Mouse (Mus musculus): ENCODE data around the gene Thap7.

Thap7 gene

GRCm38 (mm10) chr16:17530640-17531288 is at the start of gene Thap7:
TSS of gene Thap7 (minus strand) at chr16:17531136.
- DNase-seq (ENCODE audit: extremely low spot score, low spot score) = peak; percentile 98

- no peak for DNase-seq (ENCODE audit: extremely low spot score, low spot score)
Measured at GRCm38 (mm10) chr16:17576825-17577215, 45.9 kb upstream of the Thap7 start.

GRCm38 (mm10) chr16:17575870-17576824 is 45.2 kb upstream of the Thap7 start:
- no peak for DNase-seq (ENCODE audit: extremely low spot score, low spot score)

- no peak for DNase-seq (ENCODE audit: extremely low spot score, low spot score)
Measured at GRCm38 (mm10) chr16:17566186-17566585, 35.2 kb upstream of the Thap7 start.

- no peak for DNase-seq (ENCODE audit: extremely low spot score, low spot score)
Measured at GRCm38 (mm10) chr16:17564771-17565170, 33.8 kb upstream of the Thap7 start.

- no peak for DNase-seq (ENCODE audit: extremely low spot score, low spot score)
Measured at GRCm38 (mm10) chr16:17564221-17564620, 33.3 kb upstream of the Thap7 start.

- no peak for DNase-seq (ENCODE audit: extremely low spot score, low spot score)
Measured at GRCm38 (mm10) chr16:17563580-17563979, 32.6 kb upstream of the Thap7 start.

- peak; percentile 63 for DNase-seq (ENCODE audit: extremely low spot score, low spot score)
Measured at GRCm38 (mm10) chr16:17561751-17562208, 30.8 kb upstream of the Thap7 start, which contains the start of gene P2rx6. TSS of gene P2rx6 (plus strand) at chr16:17561885.

- DNase-seq (ENCODE audit: extremely low spot score, low spot score) = peak; percentile 77
Measured at GRCm38 (mm10) chr16:17561128-17561750, 30.3 kb upstream of the Thap7 start, which contains the start of gene Lrrc74b. TSS of gene Lrrc74b (minus strand) at chr16:17561247.

- DNase-seq (ENCODE audit: extremely low spot score, low spot score) = no peak
Measured at GRCm38 (mm10) chr16:17559396-17560027, 28.6 kb upstream of the Thap7 start.

- DNase-seq (ENCODE audit: extremely low spot score, low spot score) = peak; percentile 42
Measured at GRCm38 (mm10) chr16:17558811-17559210, 27.9 kb upstream of the Thap7 start.

GRCm38 (mm10) chr16:17557947-17558480 is 27.1 kb upstream of the Thap7 start:
- DNase-seq (ENCODE audit: extremely low spot score, low spot score) = peak; percentile 78

- DNase-seq (ENCODE audit: extremely low spot score, low spot score) = no peak
Measured at GRCm38 (mm10) chr16:17556907-17557306, 26.0 kb upstream of the Thap7 start.

- no peak for DNase-seq (ENCODE audit: extremely low spot score, low spot score)
Measured at GRCm38 (mm10) chr16:17556180-17556579, 25.2 kb upstream of the Thap7 start.

- peak; percentile 32 for DNase-seq (ENCODE audit: extremely low spot score, low spot score)
Measured at GRCm38 (mm10) chr16:17554702-17555101, 23.8 kb upstream of the Thap7 start.

- DNase-seq (ENCODE audit: extremely low spot score, low spot score) = peak; percentile 47
Measured at GRCm38 (mm10) chr16:17553910-17554685, 23.2 kb upstream of the Thap7 start.

- DNase-seq (ENCODE audit: extremely low spot score, low spot score) = no peak
Measured at GRCm38 (mm10) chr16:17552837-17553236, 21.9 kb upstream of the Thap7 start.

- DNase-seq (ENCODE audit: extremely low spot score, low spot score) = no peak
Measured at GRCm38 (mm10) chr16:17542632-17543031, 11.7 kb upstream of the Thap7 start.

GRCm38 (mm10) chr16:17536584-17536983 is 5.6 kb upstream of the Thap7 start:
- DNase-seq (ENCODE audit: extremely low spot score, low spot score) = no peak

- no peak for DNase-seq (ENCODE audit: extremely low spot score, low spot score)
Measured at GRCm38 (mm10) chr16:17532676-17533329, 1.9 kb upstream of the Thap7 start.
